Mouse (Mus musculus): ENCODE measurements around the gene Olfr1201. TPM values are rescaled to one million over a fixed set of nuclear protein-coding genes. Genes with fewer than 3 reads are reported as not detected.

The Olfr1201 gene
- polyA plus RNA-seq (2012; rRNA removed) = not detected in 2 replicates

DNA sequence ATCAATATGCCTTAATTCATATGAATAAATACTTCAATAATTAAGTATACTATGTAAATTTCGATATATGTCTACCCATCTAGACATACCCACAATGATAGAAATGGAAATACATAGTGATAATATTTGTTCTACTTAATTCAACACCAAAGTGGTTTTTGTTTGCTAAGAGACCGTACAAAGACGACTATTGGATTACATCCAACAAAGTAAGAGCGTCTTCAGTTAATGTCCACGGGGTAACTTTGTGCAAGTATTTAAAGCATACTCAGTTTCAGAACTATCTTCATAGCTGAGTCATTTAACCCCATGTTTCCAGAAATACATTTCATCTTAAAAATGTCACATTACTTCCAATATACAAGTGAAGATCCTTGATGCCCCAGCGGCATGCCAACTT is at the start of gene Olfr1201:
Gene Olfr1201 (plus strand): TSS at position 301 of the 400 bp plus-strand sequence.

DNA sequence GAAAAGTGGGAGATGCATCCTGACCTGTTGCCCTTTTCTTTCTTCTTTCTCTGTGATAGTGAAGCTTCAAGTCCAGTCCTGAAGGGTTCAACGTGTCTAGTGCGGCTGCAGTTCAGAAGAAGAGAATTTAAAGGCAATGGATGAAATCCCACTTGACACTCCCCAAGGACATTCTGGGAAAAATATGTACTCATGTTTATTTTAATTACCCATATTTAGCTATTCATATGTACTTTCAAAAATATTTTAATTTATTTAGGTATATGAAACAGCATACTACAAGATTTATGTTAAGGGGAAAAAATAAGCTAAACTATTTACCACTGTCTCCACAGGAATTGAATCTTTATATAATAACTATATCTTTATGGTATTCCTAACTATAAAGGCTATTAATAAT is 41.6 kb upstream of the Olfr1201 start, which contains the start of gene Olfr1198:
Gene Olfr1198 (minus strand): TSS at position 101 of the 400 bp plus-strand sequence.

GRCm38 (mm10) chr2:88760369-88760768 is 32.5 kb upstream of the Olfr1201 start, which contains the start of gene Olfr1199:
TSS of gene Olfr1199 (minus strand) at chr2:88760469.

GRCm38 (mm10) chr2:88770388-88770787 is 22.4 kb upstream of the Olfr1201 start, which contains the start of gene Olfr1200:
TSS of gene Olfr1200 (minus strand) at chr2:88770488.

GRCm38 (mm10) chr2:88814196-88814595 is 21.4 kb downstream of the Olfr1201 start, which contains the start of gene Olfr1202:
TSS of gene Olfr1202 (plus strand) at chr2:88814496.

GRCm38 (mm10) chr2:88829437-88829836 is 36.6 kb downstream of the Olfr1201 start, which contains the start of gene Olfr1205:
TSS of gene Olfr1205 (plus strand) at chr2:88829737.

Other genes with a start within 250 kb of the Olfr1201 start
- gene Olfr1188, start 236.1 kb upstream of the Olfr1201 start, polyA plus RNA-seq (2012; rRNA removed) = not detected in 2 replicates
- not detected in 2 replicates for gene Olfr1189, start 206.6 kb upstream of the Olfr1201 start, polyA plus RNA-seq (2012; rRNA removed)
- gene Olfr1191-ps1, start 152.5 kb upstream of the Olfr1201 start, polyA plus RNA-seq (2012; rRNA removed) = not detected in 2 replicates
- gene Olfr1192-ps1, start 144.5 kb upstream of the Olfr1201 start, polyA plus RNA-seq (2012; rRNA removed) = not detected in 2 replicates
- gene Olfr1193, start 117.4 kb upstream of the Olfr1201 start, polyA plus RNA-seq (2012; rRNA removed) = not detected in 2 replicates
- not detected in 2 replicates for gene Olfr1195, start 103.8 kb upstream of the Olfr1201 start, polyA plus RNA-seq (2012; rRNA removed)
- gene Olfr1196, start 88.4 kb upstream of the Olfr1201 start, polyA plus RNA-seq (2012; rRNA removed) = not detected in 2 replicates
- gene Olfr1197, start 60.7 kb upstream of the Olfr1201 start, polyA plus RNA-seq (2012; rRNA removed) = not detected in 2 replicates
- gene Olfr1198, start 41.7 kb upstream of the Olfr1201 start, polyA plus RNA-seq (2012; rRNA removed) = not detected in 2 replicates
- not detected in 2 replicates for gene Olfr1199, start 32.6 kb upstream of the Olfr1201 start, polyA plus RNA-seq (2012; rRNA removed)
- gene Olfr1200, start 22.5 kb upstream of the Olfr1201 start, polyA plus RNA-seq (2012; rRNA removed) = not detected in 2 replicates
- gene Olfr1202, start 21.5 kb downstream of the Olfr1201 start, polyA plus RNA-seq (2012; rRNA removed) = not detected in 2 replicates
- gene Olfr1205, start 36.7 kb downstream of the Olfr1201 start, polyA plus RNA-seq (2012; rRNA removed) = not detected in 2 replicates
- gene Olfr1204, start 56.3 kb downstream of the Olfr1201 start, polyA plus RNA-seq (2012; rRNA removed) = not detected in 2 replicates
- not detected in 2 replicates for gene Olfr1206, start 70.2 kb downstream of the Olfr1201 start, polyA plus RNA-seq (2012; rRNA removed)
- gene Olfr1208, start 109.3 kb downstream of the Olfr1201 start, polyA plus RNA-seq (2012; rRNA removed) = not detected in 2 replicates
- gene Olfr1209, start 122.1 kb downstream of the Olfr1201 start, polyA plus RNA-seq (2012; rRNA removed) = not detected in 2 replicates
- not detected in 2 replicates for gene Olfr1211, start 145.1 kb downstream of the Olfr1201 start, polyA plus RNA-seq (2012; rRNA removed)
- gene Olfr1212, start 160.9 kb downstream of the Olfr1201 start, polyA plus RNA-seq (2012; rRNA removed) = not detected in 2 replicates
- gene Gm13762, start 187.2 kb downstream of the Olfr1201 start, polyA plus RNA-seq (2012; rRNA removed) = not detected in 2 replicates
- gene Olfr1214, start 199.6 kb downstream of the Olfr1201 start, polyA plus RNA-seq (2012; rRNA removed) = not detected in 2 replicates
- gene Olfr1215, start 213.9 kb downstream of the Olfr1201 start, polyA plus RNA-seq (2012; rRNA removed) = not detected in 2 replicates
- gene Olfr1216, start 225.3 kb downstream of the Olfr1201 start, polyA plus RNA-seq (2012; rRNA removed) = not detected in 2 replicates
- gene Olfr1217, start 239.0 kb downstream of the Olfr1201 start, polyA plus RNA-seq (2012; rRNA removed) = not detected in 2 replicates

Measured in central nervous system, embryonic 14 days (tissue).